Mouse (Mus musculus): ENCODE data around the gene Ugt2a2. TPM values are rescaled to one million over a fixed set of nuclear protein-coding genes. Genes with fewer than 3 reads are reported as not detected.

Ugt2a2 gene
- polyA plus RNA-seq (2014; fragmentation: Illumina TruSeq; extraction: RNeasy Lipid Tissue Mini Kit (QIAGEN cat#74804); ENCODE audit: low read depth, low replicate concordance) = not detected

DNA sequence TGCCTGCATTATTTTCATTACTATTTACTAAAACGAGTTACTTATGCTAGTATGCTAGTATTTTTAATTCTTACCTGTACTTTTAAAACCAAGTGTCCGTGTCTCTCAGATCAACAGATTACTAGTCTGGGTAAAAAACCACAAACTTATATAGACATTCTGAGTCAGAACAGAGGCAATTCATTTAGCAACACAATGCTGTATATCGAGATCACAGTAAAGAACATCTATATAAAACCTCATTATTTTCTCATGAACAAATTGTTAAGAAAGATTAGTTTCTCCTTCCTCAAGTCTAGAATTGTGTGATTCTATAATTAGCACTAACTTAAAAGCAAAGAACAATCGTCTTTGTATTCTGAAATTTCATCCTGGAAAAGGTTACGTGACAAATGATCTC lies at the start of gene Ugt2a2:
Ugt2a2 (minus strand) TSS at position 101 of the 400 bp plus-strand sequence.

DNA sequence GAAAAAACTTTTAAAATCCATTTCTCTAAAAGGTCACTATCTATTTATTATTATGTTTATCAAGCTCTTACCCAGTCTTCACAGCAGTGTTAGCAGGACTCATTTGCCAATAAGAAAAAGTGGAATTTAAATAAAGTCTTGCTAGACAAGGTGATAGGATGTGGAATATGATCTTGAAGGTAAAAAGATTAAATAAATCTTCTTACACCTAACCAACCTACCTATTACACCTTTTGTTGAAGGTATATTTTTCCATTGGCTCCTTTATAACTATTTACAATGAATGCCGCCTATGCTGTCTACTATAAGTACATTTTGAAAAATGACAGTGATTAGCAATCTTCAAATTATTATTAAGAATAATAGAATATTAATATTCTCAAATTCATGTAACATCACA lies 8.7 kb upstream of the Ugt2a2 start, which contains the start of gene Ugt2a1:
Ugt2a1 (minus strand) TSS at position 101 of the 400 bp plus-strand sequence.

DNA sequence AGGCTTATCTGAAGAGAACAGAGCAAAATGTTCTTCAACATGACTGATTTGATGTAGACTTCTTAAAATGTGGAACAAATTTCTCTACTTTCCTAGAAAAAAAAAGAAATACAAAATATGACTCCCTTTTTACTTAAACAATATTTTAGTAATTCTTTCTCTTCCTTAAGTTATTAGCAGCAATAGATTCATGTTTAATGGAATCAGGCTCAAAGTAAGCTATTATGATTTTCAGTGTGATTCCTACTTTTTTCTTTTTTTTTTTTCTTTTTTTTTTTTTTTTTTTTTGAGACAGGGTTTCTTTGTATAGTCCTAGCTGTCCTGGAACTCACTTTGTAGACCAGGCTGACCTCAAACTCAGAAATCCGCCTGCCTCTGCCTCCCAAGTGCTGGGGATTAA lies 4.6 kb upstream of the Ugt2a2 start, which contains the start of gene Gm43638:
Gm43638 (minus strand) TSS at position 101 of the 400 bp plus-strand sequence.

DNA sequence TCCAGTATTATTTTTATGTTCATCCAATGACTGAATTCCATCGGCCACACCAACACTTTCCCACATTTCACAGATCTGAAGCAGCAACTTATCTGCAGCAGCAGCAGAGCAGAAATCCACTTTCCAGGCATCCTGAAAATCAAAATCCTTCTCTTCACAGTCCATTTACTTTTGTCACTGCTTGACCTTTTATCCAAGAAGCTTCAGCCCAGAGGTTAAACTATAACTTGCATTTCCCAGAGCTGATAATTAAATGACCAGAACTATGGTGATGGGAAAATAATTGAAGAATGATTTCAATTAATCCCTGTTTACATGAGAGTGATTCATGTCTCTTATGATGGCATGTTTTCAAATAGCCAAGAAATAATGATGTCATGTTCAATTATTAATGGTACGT lies 58.0 kb downstream of the Ugt2a2 start, which contains the start of gene Ugt2b38:
Ugt2b38 (minus strand) TSS at position 163 of the 400 bp plus-strand sequence.

Other genes starting within 250 kb of the Ugt2a2 start
- gene Ugt2b37, start 227.5 kb downstream of the Ugt2a2 start, polyA plus RNA-seq (2014; fragmentation: Illumina TruSeq; extraction: RNeasy Lipid Tissue Mini Kit (QIAGEN cat#74804); ENCODE audit: low read depth, low replicate concordance) = not detected
- gene Ugt2a3, start 145.1 kb downstream of the Ugt2a2 start, polyA plus RNA-seq (2014; fragmentation: Illumina TruSeq; extraction: RNeasy Lipid Tissue Mini Kit (QIAGEN cat#74804); ENCODE audit: low read depth, low replicate concordance) = 0.13 TPM
- gene Ugt2b38, start 58.1 kb downstream of the Ugt2a2 start, polyA plus RNA-seq (2014; fragmentation: Illumina TruSeq; extraction: RNeasy Lipid Tissue Mini Kit (QIAGEN cat#74804); ENCODE audit: low read depth, low replicate concordance) = not detected
- not detected for gene Gm43638, start 4.5 kb upstream of the Ugt2a2 start, polyA plus RNA-seq (2014; fragmentation: Illumina TruSeq; extraction: RNeasy Lipid Tissue Mini Kit (QIAGEN cat#74804); ENCODE audit: low read depth, low replicate concordance)
- gene Ugt2a1, start 8.6 kb upstream of the Ugt2a2 start, polyA plus RNA-seq (2014; fragmentation: Illumina TruSeq; extraction: RNeasy Lipid Tissue Mini Kit (QIAGEN cat#74804); ENCODE audit: low read depth, low replicate concordance) = not detected
- gene Sult1b1, start 55.9 kb upstream of the Ugt2a2 start, polyA plus RNA-seq (2014; fragmentation: Illumina TruSeq; extraction: RNeasy Lipid Tissue Mini Kit (QIAGEN cat#74804); ENCODE audit: low read depth, low replicate concordance) = 0.63 TPM
- 0.50 TPM for gene Sult1d1, start 86.8 kb upstream of the Ugt2a2 start, polyA plus RNA-seq (2014; fragmentation: Illumina TruSeq; extraction: RNeasy Lipid Tissue Mini Kit (QIAGEN cat#74804); ENCODE audit: low read depth, low replicate concordance)
- gene Sult1e1, start 109.3 kb upstream of the Ugt2a2 start, polyA plus RNA-seq (2014; fragmentation: Illumina TruSeq; extraction: RNeasy Lipid Tissue Mini Kit (QIAGEN cat#74804); ENCODE audit: low read depth, low replicate concordance) = 76.8 TPM
- gene Csn1s1, start 183.9 kb upstream of the Ugt2a2 start, polyA plus RNA-seq (2014; fragmentation: Illumina TruSeq; extraction: RNeasy Lipid Tissue Mini Kit (QIAGEN cat#74804); ENCODE audit: low read depth, low replicate concordance) = not detected
- 0.29 TPM for gene Csn2, start 217.4 kb upstream of the Ugt2a2 start, polyA plus RNA-seq (2014; fragmentation: Illumina TruSeq; extraction: RNeasy Lipid Tissue Mini Kit (QIAGEN cat#74804); ENCODE audit: low read depth, low replicate concordance)